Mouse (Mus musculus) kidney, postnatal 14 days (tissue): ENCODE measurements at regions not wholly inside any gene's neighbourhood (a gene's known extent, or its start where the extent isn't known, plus 50 kb on each side); places are given as distances from the start of the nearest gene placed in this dataset.

Experiments
- DNase-seq: peaks from one replicate; pipeline ENCODE4 v3.0.0; 2022; ENCODE audit warnings: mixed read lengths

DNA sequence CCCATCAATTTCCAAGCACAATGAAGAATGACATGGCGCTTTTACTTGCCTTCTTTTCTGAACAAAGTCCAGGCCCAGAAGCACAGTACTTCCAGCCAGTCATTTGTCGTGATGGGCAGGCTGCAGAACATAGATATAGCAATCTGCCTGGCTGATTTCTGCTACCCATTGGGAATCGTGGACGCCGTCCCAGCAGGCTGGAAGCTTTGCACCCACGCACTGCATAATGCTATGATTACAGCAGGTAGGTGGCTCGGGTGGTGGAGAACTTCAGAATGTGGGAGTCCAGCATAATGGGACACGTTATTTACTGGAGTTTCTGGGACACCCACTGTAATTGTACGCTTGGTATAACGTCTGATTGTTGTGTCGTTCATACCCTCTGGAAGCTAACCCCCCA is 116.2 kb upstream of the Meis2 start:
- DNase-seq = no peak

DNA sequence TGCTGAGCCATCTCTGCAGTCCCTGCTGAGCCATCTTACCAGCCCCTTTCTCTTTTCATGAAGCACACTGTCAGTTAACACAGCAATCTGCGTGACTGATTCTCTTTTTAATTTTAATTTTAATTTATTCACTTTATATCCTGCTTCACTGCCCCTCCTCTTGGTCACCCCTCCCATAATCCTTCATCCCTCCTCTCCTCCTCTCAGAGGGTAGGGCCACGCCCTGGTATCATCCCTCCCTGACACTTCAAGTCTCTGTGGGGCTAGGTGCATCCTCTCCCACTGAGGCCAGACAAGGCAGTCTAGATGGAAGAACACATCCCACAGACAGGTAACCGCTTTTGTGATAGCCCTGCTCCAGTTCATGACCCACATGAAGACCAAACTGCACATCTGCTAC is 111.5 kb upstream of the Meis2 start:
- no peak for DNase-seq

DNA sequence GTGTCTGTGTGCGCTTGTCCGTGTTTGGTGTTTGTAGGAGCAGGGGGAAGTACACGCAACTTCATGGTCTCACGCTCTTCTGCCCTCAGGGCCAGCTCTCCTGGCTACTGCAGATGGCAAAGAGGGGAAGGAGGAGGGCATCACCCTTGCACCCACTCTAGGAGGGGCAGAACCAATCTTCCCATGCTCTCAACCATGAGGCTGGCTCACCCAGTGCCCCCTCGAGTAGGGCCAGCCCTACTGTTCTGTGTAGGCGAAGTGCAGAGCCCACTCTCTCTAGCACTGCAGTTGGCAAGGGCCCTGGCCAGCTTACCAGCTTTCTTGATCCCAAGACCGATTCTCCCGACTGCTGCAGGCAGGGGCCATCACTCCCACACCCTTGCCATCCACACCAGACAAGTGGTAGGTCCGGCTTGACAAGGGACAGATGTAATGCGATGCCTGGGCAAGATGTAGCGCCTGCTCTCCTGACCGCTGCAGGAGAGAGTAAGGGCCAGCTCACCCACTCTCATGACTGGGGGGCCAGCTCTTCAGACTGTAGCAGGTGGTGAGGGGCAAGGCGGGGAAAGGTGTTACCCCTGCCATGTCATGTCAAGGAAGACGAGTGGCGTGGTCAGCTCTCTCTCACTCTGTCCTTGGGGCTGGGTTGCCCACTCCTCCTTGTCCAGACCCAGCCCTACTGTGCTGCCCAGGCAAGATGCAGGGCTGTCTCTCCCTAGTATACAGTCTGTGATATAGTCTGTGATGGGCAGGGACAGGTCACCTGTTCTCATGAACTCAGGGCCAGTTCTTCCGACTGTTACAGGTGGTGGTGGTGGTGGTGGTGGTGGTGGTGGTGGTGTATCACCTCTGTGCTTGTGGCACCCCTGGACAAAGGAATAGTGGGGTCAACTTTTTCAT is 100.5 kb upstream of the Meis2 start:
- DNase-seq = no peak
